ENCODE assay signal across 10 mouse cellular contexts in genomic region chr7:19327782-19328181, GRCm38 (mm10). TPM values are rescaled to one million over a fixed set of nuclear protein-coding genes. Genes with fewer than 3 reads are reported as not detected.
A peak's percentile ranks its signal among the peaks of the same experiment; 100 is the strongest.
DNase-seq lines count a peak whose midpoint lies in the region; ATAC-seq lines count a peak whose summit lies in the region.
"Had no signal": no experiment of that assay in that cellular context is flagged by ENCODE, and none has a peak within 500 bp of the region (broad histone marks: within the 10 kb centered on the region; RNA-seq: fewer than 3 reads in every experiment).

No protein-coding gene starts in this region.

- peak overlapping the region; percentile 84 for H3K4me2 ChIP-seq in heart, embryonic 11.5 days
- H3K4me2 ChIP-seq in midbrain, embryonic 16.5 days (ENCODE audit: low read length), result no peak overlapping the region; the same call in 1 of the 2 replicates
- H3K4me2 ChIP-seq in intestine, embryonic 16.5 days (ENCODE audit: low read depth, low read length), result peak overlapping the region; percentile 77; the same call in 1 of the 2 replicates
- peak overlapping the region; percentile 73; the same call in 1 of the 2 replicates for H3K4me2 ChIP-seq in stomach, embryonic 16.5 days (ENCODE audit: low read depth, low read length)

- 70% methylated on average over 5 of the region's 5 CpGs for WGBS in heart, embryonic 11.5 days (ENCODE audit: insufficient replicate concordance)
- 82% methylated on average over 5 of the region's 5 CpGs for WGBS in midbrain, embryonic 10.5 days
- WGBS in midbrain, embryonic 16.5 days, result 78% methylated on average over 5 of the region's 5 CpGs
- WGBS in intestine, embryonic 16.5 days, result 75% methylated on average over 5 of the region's 5 CpGs
- 69% methylated on average over 5 of the region's 5 CpGs for WGBS in stomach, embryonic 16.5 days

- DNase-seq in heart, adult 18-20 months, result no peak
- no peak for DNase-seq in midbrain, embryonic 10.5 days (ENCODE audit: low spot score)
- no peak for DNase-seq in cerebellum, postnatal 4 days (ENCODE audit: low spot score in 2 of 2)
- no peak for DNase-seq in kidney, adult 8-10 months

- H3K27me3 ChIP-seq in heart, embryonic 11.5 days (ENCODE audit: control insufficient read depth, insufficient read depth, low read length), result no peaks in the 10 kb centered on the region
- peaks cover 21% of the 10 kb centered on the region; the same call in 1 of the 2 replicates for H3K27me3 ChIP-seq in midbrain, embryonic 10.5 days (ENCODE audit: low read depth, poor library complexity, severe bottlenecking)
- no peaks in the 10 kb centered on the region for H3K27me3 ChIP-seq in midbrain, embryonic 16.5 days (ENCODE audit: control insufficient read depth, insufficient read depth, low read depth, low read length)
- no peaks in the 10 kb centered on the region; the same call in 1 of the 2 replicates for H3K27me3 ChIP-seq in intestine, embryonic 16.5 days (replicated peaks; ENCODE audit: control insufficient read depth, insufficient read depth, low read length)
- H3K27me3 ChIP-seq in stomach, embryonic 16.5 days (ENCODE audit: control insufficient read depth, insufficient read depth, low read length), result no peaks in the 10 kb centered on the region

- H3K27ac ChIP-seq in heart, embryonic 11.5 days (ENCODE audit: low read depth, low read length), result peak overlapping the region; percentile 95; the same call in 1 of the 2 replicates
- peak overlapping the region; percentile 81 for H3K27ac ChIP-seq in midbrain, embryonic 10.5 days (replicated peaks)
- H3K27ac ChIP-seq in midbrain, embryonic 16.5 days (ENCODE audit: low read length), result no peak overlapping the region
- H3K27ac ChIP-seq in intestine, embryonic 16.5 days (ENCODE audit: low read length), result no peak overlapping the region
- peak overlapping the region; percentile 82; the same call in 1 of the 2 replicates for H3K27ac ChIP-seq in stomach, embryonic 16.5 days (ENCODE audit: low read length)

- H3K9me3 ChIP-seq in heart, embryonic 11.5 days (replicated peaks; ENCODE audit: control insufficient read depth, low read length), result 0 out of 2 replicates have a peak, but pooled peaks cover 2% of the 10 kb centered on the region
- H3K9me3 ChIP-seq in midbrain, embryonic 10.5 days (replicated peaks), result no peaks in the 10 kb centered on the region
- no peaks in the 10 kb centered on the region for H3K9me3 ChIP-seq in midbrain, embryonic 16.5 days (replicated peaks; ENCODE audit: control insufficient read depth, low read length, poor library complexity, severe bottlenecking)
- no peaks in the 10 kb centered on the region for H3K9me3 ChIP-seq in intestine, embryonic 16.5 days (ENCODE audit: control insufficient read depth, low read length)
- no peaks in the 10 kb centered on the region for H3K9me3 ChIP-seq in stomach, embryonic 16.5 days (replicated peaks; ENCODE audit: control insufficient read depth, low read length)

- no peak overlapping the region; the same call in 1 of the 2 replicates for H3K4me3 ChIP-seq in heart, embryonic 11.5 days (ENCODE audit: low read depth, low read length)
- H3K4me3 ChIP-seq in midbrain, embryonic 10.5 days, result peak overlapping the region; percentile 58; the same call in 1 of the 2 replicates
- H3K4me3 ChIP-seq in midbrain, embryonic 16.5 days (ENCODE audit: low read depth, low read length), result no peak overlapping the region
- no peak overlapping the region for H3K4me3 ChIP-seq in intestine, embryonic 16.5 days (ENCODE audit: low read length)
- H3K4me3 ChIP-seq in stomach, embryonic 16.5 days (replicated peaks; ENCODE audit: low read length), result no peak overlapping the region

- ATAC-seq in heart, embryonic 11.5 days (replicated peaks; ENCODE audit: insufficient number of reproducible peaks, low FRiP score, low TSS enrichment), result no peak
- ATAC-seq in midbrain, embryonic 16.5 days, result no peak
- no peak for ATAC-seq in intestine, embryonic 16.5 days
- no peak for ATAC-seq in stomach, embryonic 16.5 days (ENCODE audit: insufficient read depth, low FRiP score)
- ATAC-seq: activated CD4-positive, CD25-positive, alpha-beta regulatory T cell, adult 4 months had no signal

- H3K36me3 ChIP-seq in heart, embryonic 11.5 days (ENCODE audit: control insufficient read depth, insufficient read depth, low read length), result no peaks in the 10 kb centered on the region
- H3K36me3 ChIP-seq in midbrain, embryonic 10.5 days, result no peaks in the 10 kb centered on the region
- H3K36me3 ChIP-seq in midbrain, embryonic 16.5 days (ENCODE audit: control insufficient read depth, insufficient read depth, low read length), result no peaks in the 10 kb centered on the region
- H3K36me3 ChIP-seq in intestine, embryonic 16.5 days (ENCODE audit: control insufficient read depth, insufficient read depth, low read length), result no peaks in the 10 kb centered on the region
- no peaks in the 10 kb centered on the region for H3K36me3 ChIP-seq in stomach, embryonic 16.5 days (ENCODE audit: control insufficient read depth, insufficient read depth, low read length)

- H3K4me1 ChIP-seq in heart, embryonic 11.5 days (ENCODE audit: control insufficient read depth, insufficient read depth, low read length), result peaks cover 23% of the 10 kb centered on the region
- peaks cover 30% of the 10 kb centered on the region for H3K4me1 ChIP-seq in midbrain, embryonic 10.5 days
- peaks cover 23% of the 10 kb centered on the region for H3K4me1 ChIP-seq in midbrain, embryonic 16.5 days (ENCODE audit: control insufficient read depth, insufficient read depth, low read length)
- peaks cover 11% of the 10 kb centered on the region for H3K4me1 ChIP-seq in intestine, embryonic 16.5 days (ENCODE audit: control insufficient read depth, insufficient read depth, low read length)
- H3K4me1 ChIP-seq in stomach, embryonic 16.5 days (ENCODE audit: control insufficient read depth, insufficient read depth, low read length), result peaks cover 14% of the 10 kb centered on the region; the same call in 1 of the 2 replicates

- peak overlapping the region; percentile 69; the same call in 1 of the 2 replicates for H3K9ac ChIP-seq in heart, embryonic 11.5 days (ENCODE audit: low read depth, low read length)
- H3K9ac ChIP-seq in midbrain, embryonic 16.5 days (ENCODE audit: low read depth, low read length), result no peak overlapping the region
- peak overlapping the region; percentile 61; the same call in 1 of the 2 replicates for H3K9ac ChIP-seq in intestine, embryonic 16.5 days (ENCODE audit: low read depth, low read length)
- peak overlapping the region; percentile 66 for H3K9ac ChIP-seq in stomach, embryonic 16.5 days (ENCODE audit: low read length)

RNA-seq across cellular contexts. Expression of gene Ercc1, which starts 16.8 kb away (rescaled TPM):
- 72.5 and 74.5 TPM in 2 replicates for polyA plus RNA-seq in heart, embryonic 11.5 days (2014; fragmentation: Nextera tagmentation; extraction: Ambion mirVana)
- 10 to 100 TPM; 43.5 to 50.3 TPM for total RNA-seq in heart, adult 18-20 months (2021)
- polyA plus RNA-seq in midbrain, embryonic 10.5 days (2016; fragmentation: Nextera tagmentation; extraction: Ambion mirVana), result 117 and 118 TPM in 2 replicates
- polyA plus RNA-seq in midbrain, embryonic 16.5 days (2015; fragmentation: Nextera tagmentation; extraction: Ambion mirVana), result 80.1 and 82.4 TPM in 2 replicates
- polyA plus RNA-seq in intestine, embryonic 16.5 days (2015; fragmentation: Nextera tagmentation; extraction: Ambion mirVana), result 45.8 and 51.3 TPM in 2 replicates
- polyA plus RNA-seq in stomach, embryonic 16.5 days (2015; fragmentation: Nextera tagmentation; extraction: Ambion mirVana), result 61.4 and 66.5 TPM in 2 replicates

RNA-seq across cellular contexts. Expression of gene Fosb, which starts 17.9 kb away (rescaled TPM):
- 0.11 and 0.17 TPM in 2 replicates for polyA plus RNA-seq in heart, embryonic 11.5 days (2014; fragmentation: Nextera tagmentation; extraction: Ambion mirVana)
- total RNA-seq in heart, adult 18-20 months (2021), result 1 to 10 TPM in 1 of 2 experiments, under 1 TPM in 1; 0.62 to 1.0 TPM
- polyA plus RNA-seq in midbrain, embryonic 10.5 days (2016; fragmentation: Nextera tagmentation; extraction: Ambion mirVana), result 0.02 TPM in 1 of 2 replicates, not detected in the other
- 0.06 TPM in 2 replicates for polyA plus RNA-seq in midbrain, embryonic 16.5 days (2015; fragmentation: Nextera tagmentation; extraction: Ambion mirVana)
- polyA plus RNA-seq in intestine, embryonic 16.5 days (2015; fragmentation: Nextera tagmentation; extraction: Ambion mirVana), result 0.10 and 0.21 TPM in 2 replicates
- polyA plus RNA-seq in stomach, embryonic 16.5 days (2015; fragmentation: Nextera tagmentation; extraction: Ambion mirVana), result 0.25 and 0.27 TPM in 2 replicates
- polyA plus RNA-seq: liver, embryonic 16.5 days had no signal

RNA-seq across cellular contexts. Expression of gene Cd3eap, which starts 31.5 kb away (rescaled TPM):
- 17.6 and 18.9 TPM in 2 replicates for polyA plus RNA-seq in heart, embryonic 11.5 days (2014; fragmentation: Nextera tagmentation; extraction: Ambion mirVana)
- total RNA-seq in heart, adult 18-20 months (2021), result 1 to 10 TPM; 9.6 to 10.0 TPM
- 23.2 and 24.7 TPM in 2 replicates for polyA plus RNA-seq in midbrain, embryonic 10.5 days (2016; fragmentation: Nextera tagmentation; extraction: Ambion mirVana)
- polyA plus RNA-seq in midbrain, embryonic 16.5 days (2015; fragmentation: Nextera tagmentation; extraction: Ambion mirVana), result 24.1 and 24.6 TPM in 2 replicates
- 19.1 and 24.3 TPM in 2 replicates for polyA plus RNA-seq in intestine, embryonic 16.5 days (2015; fragmentation: Nextera tagmentation; extraction: Ambion mirVana)
- polyA plus RNA-seq in stomach, embryonic 16.5 days (2015; fragmentation: Nextera tagmentation; extraction: Ambion mirVana), result 22.9 and 23.0 TPM in 2 replicates

RNA-seq across cellular contexts. Expression of gene Ppp1r13l, which starts 31.8 kb away (rescaled TPM):
- 12.4 and 17.6 TPM in 2 replicates for polyA plus RNA-seq in heart, embryonic 11.5 days (2014; fragmentation: Nextera tagmentation; extraction: Ambion mirVana)
- total RNA-seq in heart, adult 18-20 months (2021), result 10 to 100 TPM; 38.2 to 42.9 TPM
- 4.9 and 6.0 TPM in 2 replicates for polyA plus RNA-seq in midbrain, embryonic 10.5 days (2016; fragmentation: Nextera tagmentation; extraction: Ambion mirVana)
- polyA plus RNA-seq in midbrain, embryonic 16.5 days (2015; fragmentation: Nextera tagmentation; extraction: Ambion mirVana), result 2.0 and 2.8 TPM in 2 replicates
- 3.1 and 4.2 TPM in 2 replicates for polyA plus RNA-seq in intestine, embryonic 16.5 days (2015; fragmentation: Nextera tagmentation; extraction: Ambion mirVana)
- 7.8 and 9.6 TPM in 2 replicates for polyA plus RNA-seq in stomach, embryonic 16.5 days (2015; fragmentation: Nextera tagmentation; extraction: Ambion mirVana)

RNA-seq across cellular contexts. Expression of gene Rtn2, which starts 45.4 kb away (rescaled TPM):
- 25.3 and 31.2 TPM in 2 replicates for polyA plus RNA-seq in heart, embryonic 11.5 days (2014; fragmentation: Nextera tagmentation; extraction: Ambion mirVana)
- 100 to 1,000 TPM; 124 to 132 TPM for total RNA-seq in heart, adult 18-20 months (2021)
- 41.9 and 48.6 TPM in 2 replicates for polyA plus RNA-seq in midbrain, embryonic 10.5 days (2016; fragmentation: Nextera tagmentation; extraction: Ambion mirVana)
- 111 and 114 TPM in 2 replicates for polyA plus RNA-seq in midbrain, embryonic 16.5 days (2015; fragmentation: Nextera tagmentation; extraction: Ambion mirVana)
- 10.3 and 11.8 TPM in 2 replicates for polyA plus RNA-seq in intestine, embryonic 16.5 days (2015; fragmentation: Nextera tagmentation; extraction: Ambion mirVana)
- polyA plus RNA-seq in stomach, embryonic 16.5 days (2015; fragmentation: Nextera tagmentation; extraction: Ambion mirVana), result 14.8 and 21.7 TPM in 2 replicates
- polyA plus RNA-seq: activated CD4-positive, CD25-positive, alpha-beta regulatory T cell, adult 4 months had no signal

Comparison
In these comparisons a context has a peak if more than half of its experiments do, and no peak if none do; other contexts are left out.
1. H3K27ac ChIP-seq: peak in heart, embryonic 11.5 days (single experiment), midbrain, embryonic 10.5 days (single experiment) and stomach, embryonic 16.5 days (single experiment); none in midbrain, embryonic 16.5 days (single experiment) and intestine, embryonic 16.5 days (single experiment).